Mouse (Mus musculus) hindbrain, embryonic 13.5 days (tissue): ENCODE results near the gene Sp2. TPM values are rescaled to one million over a fixed set of nuclear protein-coding genes. Genes with fewer than 3 reads are reported as not detected.

Source experiments
- ATAC-seq: fragments of 200-750 bp; cut with Nextera tagmentation; 2 replicates; pipeline ENCODE4 v1.8.0; 2017; ENCODE audit warnings: moderate TSS enrichment; ENCODE audit not compliant: low FRiP score
- H3K27ac ChIP-seq: fragments of 300-500 bp; sonication (generic); 2 replicates; pipeline ENCODE4 v1.5.1; 2015; ENCODE audit warnings: inconsistent platforms, mild to moderate bottlenecking, moderate library complexity
- H3K27me3 ChIP-seq: fragments of 300-500 bp; sonication (generic); 2 replicates; pipeline ENCODE4 v1.6.1; 2015; ENCODE audit warnings: mild to moderate bottlenecking, inconsistent platforms
- H3K36me3 ChIP-seq: fragments of 300-500 bp; sonication (generic); 2 replicates; pipeline ENCODE4 v1.6.1; 2015; ENCODE audit warnings: mild to moderate bottlenecking, inconsistent platforms
- H3K4me1 ChIP-seq: fragments of 300-500 bp; sonication (generic); replicated peaks from 2 replicates; pipeline ENCODE4 v1.6.1; 2015; ENCODE audit warnings: inconsistent platforms
- H3K4me2 ChIP-seq: fragments of 300-500 bp; sonication (generic); 2 replicates; pipeline ENCODE4 v1.6.1; 2015; ENCODE audit warnings: inconsistent platforms, mild to moderate bottlenecking, moderate library complexity
- H3K4me3 ChIP-seq: fragments of 300-500 bp; sonication (generic); 2 replicates; pipeline ENCODE4 v1.5.1; 2015; ENCODE audit warnings: mild to moderate bottlenecking, inconsistent platforms
- H3K9ac ChIP-seq: fragments of 300-500 bp; sonication (generic); 2 replicates; pipeline ENCODE4 v1.6.1; 2015; ENCODE audit warnings: mild to moderate bottlenecking, inconsistent platforms
- H3K9me3 ChIP-seq: fragments of 300-500 bp; sonication (generic); 2 replicates; pipeline ENCODE4 v1.6.1; 2016; ENCODE audit warnings: inconsistent platforms
- WGBS: fragments of 180-500 bp; shearing (Covaris S2); methylation state at CpG from one replicate; pipeline ENCODE4 v1.1.7; 2015; 5-methylcytosine and 5-hydroxymethylcytosine counted together
- polyA plus RNA-seq: library from polyadenylated mRNA; unstranded; fragments of >200 nt; fragmentation: Nextera tagmentation; extraction: Ambion mirVana; gene quantifications from 2 replicates; pipeline ENCODE4 v1.2.1, GENCODE M21; 2015

The Sp2 gene
- polyA plus RNA-seq, 1 experiment from 2014 or later, result 15.9 TPM

GRCm38 (mm10) chr11:96963580-96963979 is 19.2 kb downstream of the Sp2 start:
- ATAC-seq, result peak; percentile 74
- Histone ChIP-seq H3K4me1 (peaks cover 8% of the 10 kb centered on the region; the same call in 1 of the 2 replicates), H3K4me3 (no peak overlapping the region), H3K9me3 (no peaks in the 10 kb centered on the region), H3K36me3 (peaks cover 42% of the 10 kb centered on the region), H3K27ac (no peak overlapping the region; the same call in 1 of the 2 replicates), H3K9ac (no peak overlapping the region), H3K4me2 (no peak overlapping the region), H3K27me3 (no peaks in the 10 kb centered on the region)
- 19% methylated on average over 8 of the region's 8 CpGs for WGBS

DNA sequence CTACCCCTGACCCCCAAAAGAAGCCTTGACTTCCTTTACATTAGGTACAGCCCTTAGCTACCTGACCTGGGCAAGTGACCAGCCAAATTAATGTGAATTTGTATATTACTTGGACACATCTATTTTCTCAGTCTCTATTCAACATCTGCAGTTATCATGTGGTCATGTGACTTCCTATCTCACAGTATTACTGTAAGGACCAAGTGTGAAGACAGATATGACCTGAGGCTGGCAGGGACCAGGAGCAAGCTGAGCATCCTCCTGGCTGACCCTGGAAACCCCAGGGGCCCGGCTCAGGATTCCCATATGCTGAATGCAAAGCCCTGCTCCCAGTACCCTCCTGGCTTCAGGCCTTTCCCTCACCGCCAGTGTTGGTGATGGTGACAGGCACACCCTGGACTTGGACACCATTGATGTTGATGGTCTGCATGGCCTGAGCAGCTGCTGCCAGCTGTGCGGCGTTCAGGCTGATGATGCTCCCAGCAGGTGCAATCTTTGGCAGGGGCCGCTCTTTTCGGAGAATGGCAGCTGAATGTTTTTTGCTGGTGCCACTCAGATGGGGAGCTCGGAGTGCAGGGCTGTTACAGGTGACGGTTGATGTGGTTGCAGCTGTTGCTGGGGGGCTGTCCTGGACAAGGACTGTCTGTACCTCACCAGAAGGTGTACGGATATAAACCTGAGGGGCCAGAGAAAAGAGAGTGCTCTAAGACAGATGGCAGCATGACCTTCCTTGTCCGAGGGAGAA is 25.5 kb downstream of the Sp2 start:
- Histone ChIP-seq H3K27me3 (no peaks in the 10 kb centered on the region), H3K4me1 (no peaks in the 10 kb centered on the region), H3K9me3 (no peaks in the 10 kb centered on the region), H3K9ac (peak overlapping the region; percentile 8; the same call in 1 of the 2 replicates), H3K4me3 (no peak overlapping the region), H3K36me3 (peaks cover 94% of the 10 kb centered on the region), H3K27ac (no peak overlapping the region), H3K4me2 (no peak overlapping the region)
- WGBS, result 95% methylated on average over 10 of the region's 10 CpGs
- no peak for ATAC-seq

- Histone ChIP-seq H3K27me3 (no peaks in the 10 kb centered on the region), H3K36me3 (peaks cover 94% of the 10 kb centered on the region), H3K4me3 (no peak overlapping the region), H3K4me1 (no peaks in the 10 kb centered on the region), H3K9me3 (no peaks in the 10 kb centered on the region), H3K4me2 (no peak overlapping the region), H3K9ac (no peak overlapping the region), H3K27ac (no peak overlapping the region)
- ATAC-seq, result no peak
- 66% methylated on average over 20 of the region's 20 CpGs for WGBS
These were observed 26.6 kb downstream of the Sp2 start for GRCm38 (mm10) chr11:96956009-96956724.

GRCm38 (mm10) chr11:96955094-96955493 is 27.7 kb downstream of the Sp2 start:
- Histone ChIP-seq H3K4me1 (no peaks in the 10 kb centered on the region), H3K27me3 (no peaks in the 10 kb centered on the region), H3K4me2 (no peak overlapping the region), H3K9ac (no peak overlapping the region), H3K36me3 (peaks cover 94% of the 10 kb centered on the region), H3K9me3 (no peaks in the 10 kb centered on the region), H3K4me3 (no peak overlapping the region), H3K27ac (no peak overlapping the region)
- no peak for ATAC-seq
- 94% methylated on average over 4 of the region's 4 CpGs for WGBS

DNA sequence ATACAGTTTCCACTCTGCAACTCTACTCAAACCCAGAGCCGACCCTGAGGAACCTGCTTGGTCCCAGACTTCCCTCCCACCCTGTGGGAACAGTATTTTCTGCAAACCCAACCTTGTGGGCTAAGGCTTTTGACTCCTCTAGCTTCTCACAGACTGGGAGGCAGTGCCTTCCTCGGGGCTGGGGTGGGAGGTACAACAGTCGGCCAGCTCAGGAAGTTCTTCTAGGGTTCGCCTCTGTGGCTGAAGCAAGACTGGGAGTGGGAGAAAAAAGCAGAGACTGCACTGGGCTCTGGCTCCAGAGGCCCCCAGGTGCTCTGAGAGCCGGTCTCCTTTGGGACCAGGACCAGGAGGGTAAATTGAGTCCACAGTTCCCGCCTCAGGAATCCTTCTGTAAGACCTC is 29.9 kb downstream of the Sp2 start:
- H3K4me2 ChIP-seq, result no peak overlapping the region
- H3K27me3 ChIP-seq, result no peaks in the 10 kb centered on the region
- no peak for ATAC-seq
- H3K4me3 ChIP-seq, result no peak overlapping the region
- H3K9me3 ChIP-seq, result no peaks in the 10 kb centered on the region
- peaks cover 93% of the 10 kb centered on the region for H3K36me3 ChIP-seq
- no peaks in the 10 kb centered on the region for H3K4me1 ChIP-seq
- 0 out of 2 replicates have a peak overlapping the region, but pooled peaks have one; percentile 35 for H3K9ac ChIP-seq
- 78% methylated on average over 6 of the region's 6 CpGs for WGBS
- H3K27ac ChIP-seq, result no peak overlapping the region

GRCm38 (mm10) chr11:96952426-96952825 is 30.3 kb downstream of the Sp2 start:
- Histone ChIP-seq H3K27ac (no peak overlapping the region), H3K36me3 (peaks cover 88% of the 10 kb centered on the region), H3K4me3 (no peak overlapping the region), H3K4me1 (no peaks in the 10 kb centered on the region), H3K9me3 (no peaks in the 10 kb centered on the region), H3K27me3 (no peaks in the 10 kb centered on the region), H3K4me2 (no peak overlapping the region), H3K9ac (no peak overlapping the region)
- ATAC-seq, result no peak
- WGBS, result 89% methylated on average over 10 of the region's 10 CpGs

- Histone ChIP-seq H3K4me1 (peaks cover 7% of the 10 kb centered on the region; the same call in 1 of the 2 replicates), H3K9ac (no peak overlapping the region), H3K4me3 (no peak overlapping the region), H3K36me3 (peaks cover 71% of the 10 kb centered on the region), H3K4me2 (no peak overlapping the region), H3K27me3 (no peaks in the 10 kb centered on the region), H3K9me3 (no peaks in the 10 kb centered on the region), H3K27ac (no peak overlapping the region)
- 98% methylated on average over 3 of the region's 3 CpGs for WGBS
- no peak for ATAC-seq
These were observed 32.0 kb downstream of the Sp2 start for GRCm38 (mm10) chr11:96950767-96951166.

DNA sequence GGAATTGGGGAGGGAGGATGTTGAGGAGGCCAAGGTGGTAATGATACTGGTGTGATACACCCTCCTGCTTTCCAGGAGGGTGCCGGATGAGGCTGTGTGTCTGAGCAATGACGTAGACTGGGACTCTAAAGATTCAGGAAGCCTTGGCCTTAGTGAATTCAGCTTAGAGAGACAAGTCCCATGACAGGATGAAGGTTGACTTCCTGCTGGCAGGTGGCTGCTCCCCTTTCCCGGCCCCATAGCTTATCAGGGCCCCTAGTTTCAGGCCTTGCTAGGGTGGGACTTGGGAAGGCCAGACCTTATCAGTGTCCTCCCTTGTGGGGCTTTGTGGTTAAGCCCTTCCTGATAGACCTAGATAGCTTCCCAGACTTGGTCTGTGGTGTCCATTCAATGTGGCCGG is 34.9 kb downstream of the Sp2 start:
- Histone ChIP-seq H3K36me3 (peaks cover 44% of the 10 kb centered on the region), H3K27ac (no peak overlapping the region), H3K9me3 (no peaks in the 10 kb centered on the region), H3K4me1 (peaks cover 26% of the 10 kb centered on the region), H3K9ac (no peak overlapping the region), H3K27me3 (peaks cover 4% of the 10 kb centered on the region; the same call in 1 of the 2 replicates), H3K4me3 (no peak overlapping the region), H3K4me2 (no peak overlapping the region)
- no peak for ATAC-seq
- WGBS, result 95% methylated on average over 4 of the region's 4 CpGs

- Histone ChIP-seq H3K9me3 (no peaks in the 10 kb centered on the region), H3K27me3 (peaks cover 9% of the 10 kb centered on the region), H3K4me3 (no peak overlapping the region), H3K9ac (no peak overlapping the region), H3K27ac (no peak overlapping the region), H3K4me2 (no peak overlapping the region), H3K4me1 (peaks cover 26% of the 10 kb centered on the region), H3K36me3 (peaks cover 31% of the 10 kb centered on the region)
- WGBS, result 70% methylated on average over 9 of the region's 9 CpGs
- ATAC-seq, result no peak
These were observed 36.3 kb downstream of the Sp2 start for GRCm38 (mm10) chr11:96946498-96946897.

GRCm38 (mm10) chr11:96944844-96945580 is 37.7 kb downstream of the Sp2 start:
- Histone ChIP-seq H3K4me1 (peaks cover 26% of the 10 kb centered on the region), H3K4me3 (peak overlapping the region; percentile 60), H3K9me3 (no peaks in the 10 kb centered on the region), H3K27me3 (peaks cover 9% of the 10 kb centered on the region), H3K4me2 (peak overlapping the region; percentile 92), H3K9ac (peak overlapping the region; percentile 71), H3K36me3 (peaks cover 16% of the 10 kb centered on the region), H3K27ac (no peak overlapping the region)
- ATAC-seq, result no peak
- 91% methylated on average over 14 of the region's 14 CpGs for WGBS

DNA sequence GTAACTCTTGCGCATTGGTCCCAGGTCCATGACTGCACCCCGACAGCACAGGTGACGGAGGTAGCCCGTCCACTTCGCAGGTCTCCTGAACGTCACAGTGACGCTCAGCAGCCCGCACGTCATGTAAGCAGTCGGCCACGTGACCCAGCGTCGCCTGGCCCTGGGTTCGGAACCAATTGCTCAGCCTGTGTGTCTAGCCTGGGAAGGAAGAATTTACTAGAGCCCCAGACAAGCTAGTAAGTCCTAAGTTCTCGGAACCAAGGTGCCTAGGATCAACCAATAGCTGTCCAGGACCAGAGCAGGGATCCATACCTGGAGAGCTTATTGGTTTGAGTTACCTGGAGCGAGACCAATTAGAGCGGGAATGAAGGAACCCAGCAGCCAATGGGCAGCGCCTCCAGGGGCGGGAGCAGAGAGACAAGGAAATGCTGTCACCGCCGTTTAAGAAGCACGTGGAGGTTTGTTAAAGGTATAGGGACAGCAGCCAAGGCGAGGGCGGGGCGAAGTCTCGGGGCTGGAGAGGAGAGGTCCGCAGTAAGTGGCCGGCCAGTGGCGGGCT is 38.9 kb downstream of the Sp2 start, which contains the start of gene Pnpo:
Gene Pnpo (minus strand): TSS at position 241 of the 559 bp plus-strand sequence.
- H3K9ac ChIP-seq, result peak within 1 kb of the TSS; percentile 71
- ATAC-seq, result peak; percentile 97
- peak within 1 kb of the TSS; percentile 64 for H3K27ac ChIP-seq
- H3K27me3 ChIP-seq, result peaks cover 9% of the 10 kb centered on the region
- H3K9me3 ChIP-seq, result no peaks in the 10 kb centered on the region
- under 1% methylated on average over 29 of the region's 29 CpGs for WGBS
- H3K36me3 ChIP-seq, result peaks cover 6% of the 10 kb centered on the region; the same call in 1 of the 2 replicates
- peak within 1 kb of the TSS; percentile 92 for H3K4me2 ChIP-seq
- peak within 1 kb of the TSS; percentile 60 for H3K4me3 ChIP-seq
- peaks cover 26% of the 10 kb centered on the region for H3K4me1 ChIP-seq
